Mouse (Mus musculus) hindlimb bud, embryonic 11.5 days (tissue): ENCODE measurements around the gene Pcca.

Source experiments
- DNase-seq: peaks from one replicate; pipeline ENCODE4 v3.0.0-alpha.2; 2012; ENCODE audit warnings: low read depth, low spot score; ENCODE audit errors: extremely low spot score

Gene Pcca

DNA sequence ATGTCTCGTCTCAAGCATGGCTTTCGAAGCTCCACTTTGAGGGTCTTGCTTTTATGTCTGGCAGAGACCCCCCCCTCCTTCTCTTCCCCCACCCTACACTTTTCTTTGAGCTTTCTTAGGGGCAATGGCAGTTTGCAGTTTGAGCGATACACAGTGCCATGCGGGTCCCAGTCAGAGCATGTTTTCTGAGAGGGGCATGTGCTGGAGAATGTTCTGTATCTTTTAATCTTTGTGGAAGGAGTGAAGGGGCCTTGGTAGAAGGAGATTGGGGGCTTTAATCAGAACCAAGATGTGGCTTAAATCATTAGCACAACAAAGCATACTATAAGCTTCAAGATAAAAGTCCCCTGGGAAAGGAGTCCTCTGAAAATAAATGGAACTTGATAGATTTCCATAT is 349.3 kb downstream of the Pcca start:
- no peak for DNase-seq

DNA sequence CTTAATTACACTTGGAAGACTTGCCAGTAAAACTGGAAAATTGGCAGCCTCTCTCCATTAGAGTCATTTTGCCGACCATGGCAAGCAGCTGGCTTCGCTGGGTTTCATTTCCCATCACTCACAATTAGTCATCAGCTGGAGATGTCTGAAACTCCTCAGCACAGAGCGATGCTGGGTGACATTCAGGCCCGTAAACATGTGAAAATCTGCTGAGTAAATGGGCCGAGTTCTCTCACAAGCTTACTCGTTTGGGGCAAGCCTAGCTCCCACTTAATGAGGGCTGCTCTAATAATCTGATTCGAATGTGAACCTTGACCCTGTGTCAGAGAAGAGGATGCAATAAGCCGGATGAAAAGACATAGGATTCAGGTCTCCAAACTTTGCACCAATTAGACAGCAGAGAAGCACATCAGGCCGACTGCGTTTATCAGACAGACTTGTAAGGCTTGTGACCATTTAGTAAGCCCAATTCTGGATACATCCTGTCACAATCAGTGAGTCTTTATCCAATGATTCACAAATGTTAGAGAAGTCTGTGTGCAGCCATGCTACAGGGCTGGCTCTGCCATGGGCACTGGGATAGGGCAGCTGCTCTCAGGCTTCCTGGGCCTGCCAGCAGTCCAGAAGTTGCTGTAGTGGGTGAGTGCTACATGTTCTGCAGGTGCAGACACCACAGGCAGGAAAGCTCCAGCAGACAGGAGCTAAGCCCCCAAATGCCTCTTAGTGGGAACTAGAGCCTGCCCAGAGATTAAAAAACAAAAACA is 349.9 kb downstream of the Pcca start:
- DNase-seq, result no peak

DNA sequence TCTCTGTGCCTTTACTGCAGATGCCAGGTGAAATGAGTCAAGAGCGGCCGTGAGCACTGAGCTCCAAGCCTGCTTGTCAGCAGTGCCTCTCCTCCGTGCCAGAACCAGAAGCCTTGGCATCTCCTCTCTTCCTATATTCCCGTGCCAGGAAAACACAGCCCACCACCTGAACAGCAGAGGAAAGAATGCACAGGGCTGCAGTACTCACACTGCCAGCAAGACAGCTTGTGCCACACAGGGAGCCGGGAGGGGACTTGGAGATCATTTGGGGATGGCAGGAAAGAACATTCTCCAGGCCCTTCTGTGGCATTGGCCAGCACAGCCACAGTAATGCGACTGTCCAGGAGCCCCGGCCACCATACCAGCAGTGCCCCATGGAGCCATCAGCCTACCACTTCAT is 351.8 kb downstream of the Pcca start:
- DNase-seq, result no peak

DNA sequence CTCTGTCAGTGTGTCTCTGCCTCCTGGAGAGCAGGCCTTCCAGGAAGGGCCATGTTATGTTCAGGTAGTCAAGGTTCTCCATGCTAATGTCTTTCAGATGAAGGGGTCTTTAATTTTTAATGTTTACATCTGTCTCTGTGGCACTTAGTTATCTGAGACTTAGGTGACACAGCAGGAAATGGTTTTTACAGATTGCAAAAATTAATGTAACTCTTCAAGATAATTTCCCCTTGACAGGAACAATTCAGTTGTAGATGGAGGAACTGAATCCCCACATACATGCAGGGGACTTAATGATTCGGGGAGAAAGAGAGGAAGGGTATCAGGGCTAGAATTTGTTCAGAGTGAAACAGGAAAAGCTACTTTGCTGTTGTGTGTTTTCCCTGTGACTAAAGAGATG is 353.2 kb downstream of the Pcca start:
- no peak for DNase-seq

DNA sequence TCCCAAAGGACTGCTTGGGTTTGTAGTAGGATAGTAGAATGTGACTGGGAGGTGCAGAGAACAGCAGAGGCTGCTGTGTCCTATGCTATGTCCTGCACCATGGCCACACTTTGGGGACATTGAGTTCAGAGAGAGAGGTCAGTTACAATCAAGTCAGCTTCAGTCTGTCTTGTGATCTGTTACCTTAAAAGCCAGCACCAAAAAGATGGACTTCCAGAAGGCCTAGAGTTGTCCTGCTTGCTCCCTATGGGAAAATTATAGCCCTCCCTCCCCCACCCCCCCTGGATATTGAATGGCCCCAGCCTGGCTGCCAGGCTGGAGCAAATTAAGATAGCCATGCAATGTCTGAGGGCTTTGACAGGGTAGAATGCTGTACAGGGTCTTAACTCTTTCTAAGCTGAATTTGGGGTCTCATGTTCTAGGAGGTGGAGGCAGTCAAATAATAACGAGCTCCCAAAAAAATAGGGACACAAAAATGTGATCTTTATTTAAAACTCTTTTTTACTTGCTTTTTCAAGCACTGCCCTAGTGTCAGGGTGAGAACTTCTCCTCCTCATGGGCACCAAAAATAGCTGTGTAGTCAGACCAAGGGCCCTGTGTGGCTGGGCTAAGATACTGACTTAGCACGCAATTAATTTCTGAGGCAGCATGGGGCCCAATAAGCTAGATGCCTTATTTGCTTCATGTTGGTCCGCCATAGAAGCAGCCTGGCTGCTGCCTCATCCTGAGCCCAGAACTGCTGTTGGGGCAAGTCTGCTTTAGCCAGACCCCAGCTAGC is 353.8 kb downstream of the Pcca start:
- DNase-seq, result no peak

DNA sequence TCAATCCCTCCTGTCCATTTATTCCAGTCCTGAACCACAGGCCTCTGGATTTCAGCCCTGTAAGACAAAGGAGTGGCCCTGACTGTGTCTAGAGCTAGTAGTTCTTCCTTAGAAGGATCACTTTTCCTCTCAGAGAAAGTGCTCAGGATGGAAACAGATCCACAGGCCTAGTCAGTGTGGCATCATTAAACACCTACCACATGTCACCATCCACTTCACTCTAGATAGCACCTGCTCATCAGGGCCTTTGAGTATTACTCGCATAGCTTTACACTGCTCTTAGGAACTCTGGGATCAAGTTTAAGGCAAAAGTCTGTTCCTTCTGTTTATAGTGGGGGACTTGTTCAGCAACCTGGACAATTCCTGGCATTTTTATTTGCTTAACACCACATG is 354.4 kb downstream of the Pcca start:
- DNase-seq, result no peak

DNA sequence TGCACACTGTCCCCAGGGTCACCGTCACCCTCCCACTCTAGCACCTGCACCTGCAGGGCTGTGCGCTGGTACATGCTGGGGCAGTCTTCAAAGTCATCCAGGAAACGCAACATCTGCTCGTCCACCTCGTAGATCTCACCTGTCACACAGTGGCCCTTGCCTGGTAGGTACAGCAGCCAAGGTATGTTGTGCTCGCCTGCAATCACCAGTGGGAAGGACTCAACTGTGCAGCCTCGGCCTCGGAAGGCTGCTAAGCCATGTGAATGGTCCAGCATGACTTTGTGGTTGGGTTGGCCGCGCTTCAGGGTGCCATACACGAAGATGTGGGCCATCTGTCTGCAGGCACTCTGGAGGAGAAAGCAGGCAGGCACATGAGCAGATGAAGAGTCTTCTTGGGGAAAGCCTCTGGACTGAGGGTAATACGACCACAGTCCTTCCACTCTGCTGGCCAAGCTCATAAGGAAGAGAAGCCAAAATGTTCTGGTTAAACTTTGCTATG is 357.4 kb downstream of the Pcca start:
- no peak for DNase-seq

DNA sequence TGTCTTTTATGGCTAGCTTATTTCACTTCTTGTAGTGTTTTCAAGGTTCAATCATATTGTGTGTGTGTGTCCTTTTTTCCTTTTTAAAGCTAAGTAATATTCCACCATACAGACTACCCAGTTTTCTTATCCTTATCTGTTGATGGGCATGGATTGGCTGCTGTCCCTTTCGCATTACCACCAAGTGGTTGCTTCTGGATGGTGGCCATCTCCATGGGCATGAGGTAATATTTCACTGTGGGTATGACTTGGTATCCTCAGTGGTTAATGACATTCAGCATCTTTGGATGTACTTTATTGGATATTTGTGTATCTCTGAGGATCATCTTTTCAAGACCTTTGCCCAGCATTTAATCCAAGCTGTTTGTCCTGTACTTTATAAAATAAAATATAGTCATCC is 362.0 kb downstream of the Pcca start:
- DNase-seq, result no peak

DNA sequence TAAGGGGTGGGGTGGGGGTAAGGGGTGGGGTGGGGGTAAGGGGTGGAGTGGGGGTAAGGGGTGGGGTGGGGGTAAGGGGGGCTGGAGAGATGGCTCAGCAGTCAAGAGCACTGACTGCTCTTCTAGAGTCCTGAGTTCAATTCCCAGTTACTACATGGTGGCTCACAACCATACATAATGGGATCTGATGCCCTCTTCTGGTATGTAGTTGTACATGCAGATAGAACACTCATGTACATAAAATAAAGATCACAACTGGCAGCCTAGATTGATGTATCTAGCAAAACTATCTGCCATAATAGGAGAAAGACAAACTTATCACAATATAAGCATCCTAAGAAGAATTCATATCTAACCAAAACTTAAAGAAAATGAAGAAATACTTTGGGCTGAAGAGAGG is 364.4 kb downstream of the Pcca start:
- no peak for DNase-seq

DNA sequence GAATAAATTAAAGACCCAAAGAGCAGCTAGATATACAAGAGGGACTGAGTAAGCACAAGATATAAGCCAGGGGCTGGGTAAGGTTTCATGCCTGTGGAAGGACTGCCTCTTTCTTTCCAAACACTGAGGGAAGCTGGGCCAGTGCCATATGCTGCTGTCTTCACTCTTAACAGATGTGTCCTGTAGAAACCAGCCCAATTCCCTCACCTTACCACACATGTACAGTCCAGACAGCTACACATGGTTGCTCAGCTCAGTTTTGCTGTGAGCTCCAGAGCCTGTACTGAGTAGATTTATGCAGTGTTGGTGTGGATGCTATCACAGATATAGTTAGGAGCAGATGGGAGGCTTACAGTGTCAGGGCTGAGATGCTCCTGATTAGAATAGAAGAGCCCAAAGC is 366.6 kb downstream of the Pcca start:
- no peak for DNase-seq

DNA sequence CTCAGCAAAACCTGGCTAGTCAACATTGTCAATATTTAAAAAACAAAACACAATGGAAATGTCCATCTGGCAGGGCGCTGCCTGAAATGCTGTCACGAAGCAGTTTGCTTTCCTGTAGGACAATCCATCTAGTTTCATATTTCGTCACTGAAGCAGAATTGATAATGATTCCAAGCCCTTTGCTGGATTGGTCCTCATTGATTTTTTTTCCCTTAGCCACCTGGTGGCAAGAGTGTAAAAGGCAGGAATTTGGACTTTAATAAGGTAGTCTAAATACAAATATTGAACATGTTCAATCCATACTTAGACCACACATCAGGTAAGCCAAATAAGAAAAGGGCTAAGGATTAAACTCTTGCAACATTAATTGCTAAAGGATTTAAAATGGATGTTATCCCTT is 367.1 kb downstream of the Pcca start:
- no peak for DNase-seq

DNA sequence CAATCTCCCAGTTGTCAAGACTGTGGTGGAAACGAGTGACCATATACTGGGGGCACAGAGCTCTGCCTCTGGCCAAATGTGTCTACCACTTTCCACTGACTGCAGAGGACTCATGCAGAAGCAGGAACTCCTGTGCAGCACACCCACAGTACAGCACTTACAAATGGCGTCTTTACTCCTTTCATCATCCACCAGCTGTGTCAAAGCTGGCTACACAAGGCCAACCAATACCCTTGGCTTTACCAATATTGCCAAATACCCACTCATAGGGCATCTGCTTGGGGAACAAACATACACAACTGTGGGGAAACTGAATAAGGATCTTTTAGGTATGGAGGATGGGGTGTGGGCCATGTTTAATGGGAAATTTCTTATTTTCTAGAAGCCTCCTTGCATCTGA is 367.6 kb downstream of the Pcca start:
- DNase-seq, result no peak

DNA sequence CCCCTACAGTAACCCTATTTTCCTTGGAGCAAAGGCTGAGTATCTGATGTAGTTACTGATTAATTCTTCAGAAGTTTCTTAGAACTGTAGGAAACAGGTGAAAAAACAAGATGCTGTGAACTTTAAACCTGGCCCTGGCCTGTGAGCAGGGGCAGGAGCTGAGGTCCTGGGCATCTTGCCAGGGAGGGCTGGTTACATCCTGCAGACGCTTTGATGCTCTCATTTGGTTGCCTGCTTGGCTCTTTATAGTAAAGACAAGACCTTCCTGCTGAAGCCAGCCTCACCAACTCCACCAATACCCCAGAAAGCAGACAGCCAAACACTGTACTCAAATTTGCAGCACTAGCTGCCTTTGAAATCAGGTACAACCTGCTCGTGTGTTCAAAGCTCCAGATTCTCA is 368.0 kb downstream of the Pcca start:
- no peak for DNase-seq

DNA sequence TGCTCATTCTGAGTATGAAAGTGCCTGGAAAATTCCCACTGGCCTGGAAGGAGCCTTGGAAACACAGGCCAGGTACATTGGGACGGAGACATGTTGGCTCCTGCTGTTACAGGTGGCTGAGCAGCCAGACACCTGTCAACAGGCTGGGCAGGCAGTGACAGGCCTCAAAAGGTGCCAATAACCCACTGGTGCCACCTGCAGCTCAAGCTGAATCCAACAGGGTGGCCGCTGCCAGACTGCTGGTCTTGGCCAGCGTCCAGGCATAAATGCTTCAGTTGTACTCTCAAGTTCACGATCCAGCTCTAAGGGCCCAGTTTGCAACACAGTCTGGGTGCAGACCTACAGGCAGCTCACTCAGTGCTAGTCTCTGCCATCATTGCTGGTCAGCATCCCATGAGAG is 368.8 kb downstream of the Pcca start:
- no peak for DNase-seq

DNA sequence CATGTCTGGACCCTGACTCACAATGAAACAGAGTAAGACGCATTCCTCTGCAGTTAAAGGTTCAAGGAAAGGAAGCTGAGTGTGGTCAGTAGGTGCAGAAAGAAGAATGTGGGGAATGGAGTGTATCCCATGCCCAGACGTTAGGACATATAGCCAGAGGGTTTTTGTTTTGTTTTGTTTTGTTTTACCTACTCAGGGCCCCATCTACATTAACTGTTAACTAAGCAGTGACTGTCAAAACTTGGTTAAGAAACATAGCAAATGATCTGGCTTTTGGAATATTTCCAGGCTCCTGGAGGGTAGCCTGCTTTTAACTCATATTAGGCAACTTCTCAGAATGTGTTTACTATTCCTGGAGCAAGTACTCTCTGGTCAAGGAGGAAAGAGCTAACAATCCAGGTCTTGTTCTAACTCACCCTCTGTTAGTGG is 369.8 kb downstream of the Pcca start:
- no peak for DNase-seq

DNA sequence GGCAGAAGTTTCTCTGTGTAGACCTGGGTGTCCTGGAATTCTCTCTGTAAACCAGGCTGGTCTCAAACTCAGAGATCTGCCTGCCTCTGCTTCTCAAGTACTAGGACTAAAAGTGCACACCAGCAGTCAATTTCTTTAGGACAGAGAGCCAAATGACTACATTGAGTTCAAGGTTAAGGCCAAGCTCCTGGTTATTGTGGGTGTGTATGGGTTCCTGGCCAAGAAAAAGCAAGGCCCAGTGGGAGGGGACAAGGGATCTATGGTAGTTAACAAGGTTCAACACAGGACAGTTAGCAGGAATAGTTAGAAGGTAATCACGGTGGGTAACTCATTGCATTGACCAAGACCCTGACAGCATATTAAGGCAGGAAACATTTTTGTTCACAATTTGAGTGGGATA is 370.9 kb downstream of the Pcca start:
- DNase-seq, result no peak

DNA sequence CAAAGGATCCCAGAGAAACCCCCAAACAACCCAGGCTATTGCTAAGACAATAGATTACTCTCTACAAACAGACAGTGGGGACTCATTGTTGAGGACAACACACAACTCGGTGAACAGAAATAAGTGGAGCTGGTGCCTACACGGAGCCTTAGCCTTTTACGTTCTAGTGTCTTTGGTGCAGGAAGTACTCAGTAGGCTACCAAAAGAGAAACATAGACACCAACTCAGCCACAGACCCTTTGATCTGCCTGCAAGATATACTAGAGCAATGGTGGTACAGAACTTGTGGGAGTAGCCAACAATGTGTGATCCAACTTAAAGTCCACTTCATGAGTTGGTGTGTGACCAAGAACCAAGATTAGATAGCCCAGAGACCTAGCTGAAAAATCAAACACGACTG is 374.0 kb downstream of the Pcca start:
- DNase-seq, result no peak

DNA sequence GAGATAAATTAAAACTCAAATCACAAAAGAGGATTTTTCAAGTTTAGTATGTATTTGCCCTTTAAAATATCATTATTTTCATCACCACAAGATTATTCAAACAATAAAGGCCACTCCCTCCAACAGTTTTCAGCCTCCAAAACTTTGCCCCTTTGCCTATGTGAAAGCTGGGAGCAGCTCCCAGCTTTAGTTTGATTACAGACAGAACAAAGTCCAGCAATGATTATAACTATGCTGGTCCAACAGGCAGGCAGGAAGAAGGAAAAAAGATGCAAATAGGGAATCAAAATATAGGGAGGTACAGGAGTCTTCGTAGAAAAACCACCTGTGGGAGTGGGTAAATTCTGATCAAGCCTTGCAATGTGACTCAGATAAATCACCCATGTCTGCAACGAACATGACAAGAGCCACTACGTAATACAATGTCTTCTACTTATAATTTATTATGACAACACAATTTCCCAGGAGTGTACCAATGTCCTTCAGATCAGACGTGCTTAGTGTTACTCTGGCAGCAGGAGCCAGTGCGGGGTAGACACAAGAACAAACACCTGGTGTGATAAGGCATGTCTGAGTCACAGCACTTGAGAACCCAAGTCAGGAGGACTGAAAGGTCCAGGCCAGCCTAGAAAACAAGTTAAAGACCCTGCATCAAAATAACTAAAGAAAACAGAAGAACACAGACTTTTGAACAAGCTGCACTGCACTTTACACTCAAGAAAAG is 375.4 kb downstream of the Pcca start:
- no peak for DNase-seq

DNA sequence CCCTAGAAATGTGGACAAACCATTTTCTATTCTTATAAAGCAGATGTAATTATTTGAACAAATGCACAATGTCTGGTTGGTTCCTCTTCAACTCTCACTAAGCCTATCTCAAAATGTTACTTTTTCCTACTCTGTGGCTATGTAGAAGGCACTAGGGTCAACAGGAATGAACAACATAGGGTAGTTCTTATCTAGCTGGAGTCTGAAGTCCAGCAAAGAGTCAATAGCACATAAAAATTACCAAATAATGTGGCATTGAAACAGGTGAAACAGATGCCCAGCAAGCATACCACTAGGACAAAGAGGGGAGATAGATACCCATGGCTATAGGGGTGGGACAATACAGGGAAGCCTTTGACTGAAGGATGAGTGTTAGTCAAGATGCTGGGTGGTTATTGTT is 377.1 kb downstream of the Pcca start:
- DNase-seq, result no peak

DNA sequence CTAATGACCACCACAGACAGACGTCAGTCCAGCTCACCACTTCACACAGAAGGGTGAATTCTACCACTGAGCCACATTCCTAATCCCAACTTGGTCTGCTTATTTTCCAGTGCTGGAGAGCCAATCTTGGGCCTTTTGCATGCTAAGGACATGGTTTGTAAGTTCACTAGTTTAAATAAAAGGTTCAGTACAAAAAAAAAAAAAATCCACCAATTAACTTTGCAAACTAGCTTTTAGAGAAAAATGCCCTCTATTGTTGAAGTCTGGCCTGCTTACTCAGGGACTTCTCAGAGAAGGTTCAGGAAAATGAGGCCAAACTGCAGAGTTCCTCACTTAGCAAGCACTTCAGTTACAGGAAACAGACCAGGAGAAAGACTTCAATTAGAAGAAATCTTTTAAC is 378.0 kb downstream of the Pcca start:
- DNase-seq, result no peak

DNA sequence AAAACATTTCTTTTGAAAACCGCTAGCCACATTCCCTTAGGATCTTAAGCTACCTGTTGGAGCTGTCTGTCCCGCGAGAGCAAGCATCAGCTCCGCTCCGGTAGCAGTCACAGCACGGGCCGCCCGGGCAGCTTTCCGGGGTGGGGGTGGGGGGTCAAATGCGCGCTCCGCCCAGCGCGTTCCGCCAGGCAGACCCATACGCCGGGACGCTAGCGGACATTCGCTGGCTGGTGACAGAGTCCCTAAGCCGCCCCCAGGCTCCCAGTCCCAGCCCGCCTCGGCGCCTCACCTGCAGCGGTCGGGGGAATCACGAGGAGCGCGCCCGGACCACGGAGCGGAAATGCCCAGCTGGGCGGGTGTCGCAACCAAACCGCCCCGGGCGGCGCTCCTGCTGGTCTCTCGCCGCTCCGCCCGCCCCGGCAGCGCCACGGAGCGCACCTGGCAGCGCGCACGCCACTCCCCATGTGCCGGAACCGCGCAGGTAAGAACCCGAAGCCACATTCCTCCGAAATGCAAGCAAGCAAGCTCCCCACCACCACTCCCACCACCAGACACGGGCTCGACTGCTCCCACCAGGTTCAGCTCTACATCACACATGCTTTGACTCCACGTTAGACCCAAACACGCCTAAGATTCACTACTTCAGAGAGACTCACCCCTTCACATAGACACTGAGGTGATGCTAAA is 378.8 kb downstream of the Pcca start:
- no peak for DNase-seq
